Mouse (Mus musculus) testis, adult 2 months (tissue): ENCODE results near the gene Rap1gap.

ENCODE experiments used
- CTCF ChIP-seq: fragments of 200-500 bp; IDR thresholded peaks from 2 replicates; pipeline ENCODE4 v1.5.1; 2012; ENCODE audit warnings: low read depth, mild to moderate bottlenecking, inconsistent platforms, low read length, moderate library complexity; ENCODE audit not compliant: control insufficient read depth, insufficient read depth, insufficient replicate concordance
- POLR2A ChIP-seq: fragments of 200-500 bp; IDR thresholded peaks from 2 replicates; pipeline ENCODE4 v1.6.1; 2012; ENCODE audit warnings: low read depth, mild to moderate bottlenecking, inconsistent platforms, low read length, moderate library complexity; ENCODE audit not compliant: control insufficient read depth

GRCm38 (mm10) chr4:137714020-137714624 lies 49.6 kb downstream of the Rap1gap start:
- TF ChIP-seq CTCF = 0 out of 2 replicates have a peak, but pooled peaks have one; percentile 9
- TF ChIP-seq POLR2A = no peak
